Mouse (Mus musculus) adrenal gland, adult 8-10 months (tissue): Measurements from ENCODE around the gene Zfp354a. TPM values are rescaled to one million over a fixed set of nuclear protein-coding genes. Genes with fewer than 3 reads are reported as not detected.

ENCODE experiments used
- total RNA-seq, 4 experiments: library from RNA; stranded (reverse); gene quantifications; 2 replicates each; pipeline ENCODE4 v1.2.4; 2022

Zfp354a gene
- total RNA-seq, 4 experiments from 2014 or later = 5.7 to 12.4 (median 9.7) TPM

Other genes starting within 250 kb of the Zfp354a start
- gene Zfp354c, start 231.5 kb upstream of the Zfp354a start, total RNA-seq = 1 to 10 TPM; 5.7 to 9.9 (median 7.6) TPM
- gene Zfp879, start 217.7 kb upstream of the Zfp354a start, total RNA-seq = 1 to 10 TPM; 1.0 to 1.5 (median 1.2) TPM
- not detected for gene Grm6, start 208.6 kb upstream of the Zfp354a start, total RNA-seq
- gene Zfp454, start 171.6 kb upstream of the Zfp354a start, total RNA-seq = 1 to 10 TPM; 4.0 to 6.1 (median 4.8) TPM
- 10 to 100 TPM in 3 of 4 experiments, 1 to 10 TPM in 1; 9.4 to 12.8 (median 11.0) TPM for gene Zfp2, start 143.1 kb upstream of the Zfp354a start, total RNA-seq
- 1 to 10 TPM; 1.7 to 4.7 (median 3.3) TPM for gene Zfp354b, start 127.6 kb upstream of the Zfp354a start, total RNA-seq
- not detected for gene 4933414I15Rik, start 115.5 kb upstream of the Zfp354a start, total RNA-seq
- not detected for gene Prop1, start 105.5 kb upstream of the Zfp354a start, total RNA-seq
- gene Olfr1378, start 92.7 kb upstream of the Zfp354a start, total RNA-seq = not detected
- not detected for gene Olfr1377, start 77.3 kb upstream of the Zfp354a start, total RNA-seq
- gene Olfr51, start 55.7 kb upstream of the Zfp354a start, total RNA-seq = not detected
- under 1 TPM; 0.15 to 0.91 (median 0.39) TPM for gene Olfr54, start 45.0 kb upstream of the Zfp354a start, total RNA-seq
- gene Olfr1375, start 11.1 kb upstream of the Zfp354a start, total RNA-seq = not detected
- gene Gm12569, start 161.2 kb downstream of the Zfp354a start, total RNA-seq = not detected
- 100 to 1,000 TPM in 2 of 4 experiments, 10 to 100 TPM in 2; 68.4 to 151 (median 112) TPM for gene Clk4, start 202.5 kb downstream of the Zfp354a start, total RNA-seq
- under 1 TPM in 3 of 4 experiments, not detected in 1; 0.49 to 0.66 (median 0.54) TPM for gene BC049762, start 203.8 kb downstream of the Zfp354a start, total RNA-seq
- gene Col23a1, start 230.7 kb downstream of the Zfp354a start, total RNA-seq = 10 to 100 TPM in 2 of 4 experiments, 1 to 10 TPM in 2; 2.3 to 14.3 (median 6.9) TPM